Mouse (Mus musculus): Measurements from ENCODE around the gene Actb. TPM values are rescaled to one million over a fixed set of nuclear protein-coding genes. Genes with fewer than 3 reads are reported as not detected.

The Actb gene
- polyA plus RNA-seq, 1 experiment from 2014 or later, result 16,801 TPM

DNA sequence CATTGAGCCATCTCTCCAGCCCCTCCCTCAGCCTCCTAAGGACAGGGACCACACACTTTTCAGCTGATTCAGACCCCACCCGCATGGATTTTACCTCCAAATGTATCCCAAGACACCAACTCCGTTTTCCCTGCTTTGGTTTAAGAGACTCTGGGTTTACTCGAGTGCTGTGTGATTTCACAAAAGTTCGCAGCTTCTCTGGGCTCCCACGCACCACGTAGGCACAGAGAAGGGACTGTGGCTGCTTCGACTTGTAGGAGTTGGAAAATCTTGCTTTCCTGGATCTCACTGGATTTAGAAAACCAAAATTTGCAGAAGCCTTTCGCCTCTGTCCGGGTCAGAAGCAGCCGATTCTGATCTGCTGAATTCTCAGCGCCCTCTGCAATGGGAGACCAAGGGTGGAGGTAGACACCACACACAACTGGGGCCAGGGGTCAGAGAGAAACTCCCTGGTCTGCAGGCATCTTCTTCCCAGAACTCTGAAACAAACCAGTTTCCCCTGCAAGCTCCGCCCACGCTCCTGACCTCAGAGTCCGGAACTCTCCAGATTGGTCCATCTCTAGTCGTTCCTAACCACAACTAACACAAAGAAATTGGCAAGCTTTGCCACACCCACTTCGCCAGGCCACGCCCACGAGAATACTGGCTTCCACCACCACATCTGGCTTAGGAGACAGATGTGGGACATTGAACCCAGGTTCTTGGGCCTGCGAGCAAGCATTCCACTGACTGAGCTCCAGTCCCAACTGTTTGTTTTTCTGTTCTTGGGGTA is 31.6 kb upstream of the Actb start:
- H3K4me3 ChIP-seq (ENCODE audit: low read depth, low read length), result no peak overlapping the region
- WGBS, result 33% methylated on average over 19 of the region's 19 CpGs
- DNase-seq (peak; percentile 85), ATAC-seq (ENCODE audit: insufficient read depth) (peak; percentile 13; the same call in 1 of the 2 replicates)
- no peaks in the 10 kb centered on the region for H3K27me3 ChIP-seq (ENCODE audit: insufficient read depth, low read length)
- H3K4me1 ChIP-seq (ENCODE audit: insufficient read depth), result no peaks in the 10 kb centered on the region
- no peaks in the 10 kb centered on the region for H3K36me3 ChIP-seq (ENCODE audit: insufficient read depth)
- H3K9ac ChIP-seq, result no peak overlapping the region
- peak overlapping the region; percentile 18; the same call in 1 of the 2 replicates for H3K4me2 ChIP-seq
- H3K27ac ChIP-seq (ENCODE audit: low read depth), result no peak overlapping the region
- H3K9me3 ChIP-seq (ENCODE audit: low read depth, low read length), result no peaks in the 10 kb centered on the region
- TF ChIP-seq CTCF (IDR thresholded peaks at IDR 0.05; ENCODE audit: low read depth), result no peak

DNA sequence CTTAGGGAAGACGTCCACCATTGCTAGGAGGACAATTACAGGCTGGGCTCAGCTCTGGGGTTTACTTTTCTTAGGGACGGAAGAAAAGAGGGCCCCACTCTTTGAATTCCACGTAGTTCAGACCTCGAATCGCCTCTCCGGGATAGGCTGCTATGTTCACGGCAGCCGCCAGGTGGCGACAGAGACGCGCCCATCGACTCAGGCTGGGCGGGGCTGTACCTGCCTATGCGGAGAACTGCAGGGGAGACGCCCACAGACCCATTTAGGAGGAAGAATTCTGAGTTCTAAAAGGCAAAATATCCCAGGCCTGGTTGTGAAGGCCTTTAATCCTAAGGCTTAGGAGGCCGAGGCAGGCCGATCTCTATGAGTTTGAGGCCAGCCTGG is 29.8 kb upstream of the Actb start:
- Histone ChIP-seq H3K4me2 (peak overlapping the region; percentile 56), H3K27ac (ENCODE audit: low read depth) (0 out of 2 replicates have a peak overlapping the region, but pooled peaks have one; percentile 2), H3K27me3 (ENCODE audit: insufficient read depth, low read length) (no peaks in the 10 kb centered on the region), H3K4me1 (ENCODE audit: insufficient read depth) (no peaks in the 10 kb centered on the region), H3K4me3 (ENCODE audit: low read depth, low read length) (no peak overlapping the region; the same call in 1 of the 2 replicates), H3K9ac (peak overlapping the region; percentile 47), H3K9me3 (ENCODE audit: low read depth, low read length) (no peaks in the 10 kb centered on the region), H3K36me3 (ENCODE audit: insufficient read depth) (no peaks in the 10 kb centered on the region)
- WGBS, result 4% methylated on average over 17 of the region's 17 CpGs
- TF ChIP-seq CTCF (IDR thresholded peaks at IDR 0.05; ENCODE audit: low read depth), result peak; percentile 98
- DNase-seq (peak; percentile 89), ATAC-seq (ENCODE audit: insufficient read depth) (peak; percentile 44)

DNA sequence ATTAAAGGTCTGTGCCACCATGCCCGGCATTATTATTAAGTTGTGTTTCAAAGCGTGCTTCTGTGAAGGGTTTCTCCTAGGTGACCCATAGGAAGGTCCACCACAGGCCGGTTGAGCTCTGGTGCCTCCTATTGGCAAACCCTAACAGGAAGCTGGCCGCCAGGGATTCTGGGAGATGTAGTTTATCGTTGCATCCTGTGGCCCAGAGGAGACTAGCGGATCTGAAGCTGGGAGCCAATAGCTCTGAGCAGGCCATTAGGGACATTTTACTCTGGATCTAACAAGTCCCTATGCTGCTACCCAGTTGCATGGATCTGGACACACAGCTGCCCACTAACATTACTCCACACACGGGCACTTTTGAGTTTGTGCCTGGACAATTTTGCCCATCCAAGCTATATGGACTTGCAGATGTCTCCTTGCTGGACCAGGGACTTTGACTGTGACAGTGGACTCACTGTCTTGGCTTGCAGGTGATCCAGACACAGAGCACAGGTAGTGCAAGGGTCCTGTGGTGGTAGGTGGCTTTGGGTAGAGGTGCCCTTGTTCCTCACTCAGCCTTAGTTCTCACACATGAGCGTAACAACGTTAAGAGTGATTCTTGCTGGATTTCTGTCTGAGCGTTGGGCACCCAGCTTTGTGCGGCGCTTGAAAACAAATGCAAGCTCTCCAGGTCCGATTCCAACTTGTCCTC is 29.2 kb upstream of the Actb start:
- H3K4me3 ChIP-seq (ENCODE audit: low read depth, low read length), result no peak overlapping the region; the same call in 1 of the 2 replicates
- ATAC-seq (ENCODE audit: insufficient read depth) (peak; percentile 45), DNase-seq (peak; percentile 88)
- H3K27ac ChIP-seq (ENCODE audit: low read depth), result 0 out of 2 replicates have a peak overlapping the region, but pooled peaks have one; percentile 2
- peak overlapping the region; percentile 47 for H3K9ac ChIP-seq
- WGBS, result 21% methylated on average over 13 of the region's 13 CpGs
- H3K4me2 ChIP-seq, result peak overlapping the region; percentile 56
- H3K27me3 ChIP-seq (ENCODE audit: insufficient read depth, low read length), result no peaks in the 10 kb centered on the region
- no peaks in the 10 kb centered on the region for H3K9me3 ChIP-seq (ENCODE audit: low read depth, low read length)
- TF ChIP-seq CTCF (IDR thresholded peaks at IDR 0.05; ENCODE audit: low read depth), result peak; percentile 57
- no peaks in the 10 kb centered on the region for H3K4me1 ChIP-seq (ENCODE audit: insufficient read depth)
- no peaks in the 10 kb centered on the region for H3K36me3 ChIP-seq (ENCODE audit: insufficient read depth)

DNA sequence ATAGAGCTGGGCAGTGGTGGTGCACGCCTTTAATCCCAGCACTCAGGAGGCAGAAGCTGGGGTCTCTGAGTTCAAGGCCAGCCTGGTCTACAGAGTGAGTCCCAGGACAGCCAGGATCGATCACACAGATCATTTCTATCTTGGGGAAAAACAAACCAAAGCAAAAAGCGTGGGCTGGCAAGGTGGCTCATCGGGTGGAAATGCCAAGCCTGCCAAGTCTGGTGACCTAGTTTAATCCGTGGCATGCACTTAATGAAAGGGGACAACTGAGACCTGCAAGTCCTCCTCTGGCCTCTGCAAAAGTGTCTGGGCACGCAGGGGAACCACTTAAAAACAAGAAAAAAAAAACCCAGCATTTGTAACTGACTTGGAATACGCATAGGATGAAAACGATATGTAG is 26.2 kb upstream of the Actb start:
- 72% methylated on average over 8 of the region's 8 CpGs for WGBS
- TF ChIP-seq CTCF (IDR thresholded peaks at IDR 0.05; ENCODE audit: low read depth), result no peak
- Histone ChIP-seq H3K9me3 (ENCODE audit: low read depth, low read length) (no peaks in the 10 kb centered on the region), H3K4me1 (ENCODE audit: insufficient read depth) (no peaks in the 10 kb centered on the region; the same call in 1 of the 2 replicates), H3K36me3 (ENCODE audit: insufficient read depth) (no peaks in the 10 kb centered on the region), H3K27ac (ENCODE audit: low read depth) (no peak overlapping the region), H3K4me2 (no peak overlapping the region), H3K9ac (no peak overlapping the region), H3K4me3 (ENCODE audit: low read depth, low read length) (no peak overlapping the region), H3K27me3 (ENCODE audit: insufficient read depth, low read length) (no peaks in the 10 kb centered on the region)
- DNase-seq (no peak), ATAC-seq (ENCODE audit: insufficient read depth) (no peak)

DNA sequence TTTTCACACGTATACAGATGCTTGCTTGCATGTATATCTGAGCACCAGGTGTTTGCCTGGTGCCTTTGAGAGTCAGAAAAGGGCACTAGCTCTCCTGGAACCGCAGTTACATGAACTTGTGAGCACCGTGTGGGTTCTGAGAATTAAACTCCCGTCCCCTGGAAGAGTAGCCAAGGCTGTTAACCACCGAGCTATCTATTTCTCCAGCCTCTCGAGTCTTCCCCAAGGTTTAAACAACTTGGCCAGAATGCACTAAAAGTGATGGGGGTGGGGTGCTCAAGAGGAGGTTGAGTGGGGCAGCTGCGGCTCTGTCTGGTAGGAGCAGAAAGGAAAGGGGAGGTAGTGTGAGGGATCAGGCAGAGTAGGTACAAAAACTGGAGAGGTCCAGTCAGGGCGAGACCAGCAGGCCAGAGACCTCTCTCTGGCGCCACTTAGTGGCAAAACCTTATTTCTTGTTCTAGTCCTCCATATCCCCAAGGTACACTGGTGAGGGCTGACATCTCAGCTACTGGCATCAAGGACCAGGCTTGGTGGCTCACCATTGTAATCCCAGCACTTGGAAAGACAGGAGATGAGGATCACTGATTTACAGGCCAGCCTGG is 25.6 kb upstream of the Actb start:
- ATAC-seq (ENCODE audit: insufficient read depth) (peak; percentile 30; the same call in 1 of the 2 replicates), DNase-seq (peak; percentile 94)
- H3K4me2 ChIP-seq, result peak overlapping the region; percentile 30
- no peak overlapping the region for H3K9ac ChIP-seq
- no peaks in the 10 kb centered on the region for H3K36me3 ChIP-seq (ENCODE audit: insufficient read depth)
- no peak overlapping the region for H3K4me3 ChIP-seq (ENCODE audit: low read depth, low read length)
- H3K4me1 ChIP-seq (ENCODE audit: insufficient read depth), result peaks cover 3% of the 10 kb centered on the region; the same call in 1 of the 2 replicates
- 12% methylated on average over 9 of the region's 9 CpGs for WGBS
- H3K9me3 ChIP-seq (ENCODE audit: low read depth, low read length), result no peaks in the 10 kb centered on the region
- no peaks in the 10 kb centered on the region for H3K27me3 ChIP-seq (ENCODE audit: insufficient read depth, low read length)
- no peak overlapping the region for H3K27ac ChIP-seq (ENCODE audit: low read depth)
- peak; percentile 79 for TF ChIP-seq CTCF (IDR thresholded peaks at IDR 0.05; ENCODE audit: low read depth)

DNA sequence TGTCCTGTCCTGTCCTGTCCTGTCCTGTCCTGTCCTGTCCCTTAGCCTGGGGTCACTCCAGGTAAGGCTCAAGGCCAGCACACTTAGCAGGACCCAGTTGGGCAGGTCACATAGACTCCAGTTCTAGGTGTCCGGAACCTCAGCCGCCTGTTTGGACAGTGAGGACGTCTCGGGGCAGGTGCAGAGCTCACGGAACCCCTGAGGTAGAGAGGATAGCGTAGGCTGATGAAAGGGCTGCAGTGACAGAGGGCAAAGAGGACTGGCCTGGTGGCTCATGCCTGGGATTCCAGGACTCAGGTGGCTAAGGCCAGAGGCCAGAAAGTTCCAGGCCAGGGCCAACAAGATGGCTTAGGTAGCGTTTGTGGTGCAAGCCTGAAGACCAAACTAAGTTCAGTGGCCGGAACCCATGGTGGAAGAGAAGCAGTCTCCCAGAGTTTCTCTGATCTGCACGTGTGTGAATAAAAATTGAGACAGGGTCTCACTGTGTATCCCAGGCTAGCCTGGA is 24.7 kb upstream of the Actb start:
- no peak overlapping the region for H3K4me3 ChIP-seq (ENCODE audit: low read depth, low read length)
- DNase-seq, result no peak
- no peak overlapping the region for H3K4me2 ChIP-seq
- TF ChIP-seq CTCF (IDR thresholded peaks at IDR 0.05; ENCODE audit: low read depth), result no peak
- H3K27ac ChIP-seq (ENCODE audit: low read depth), result peak overlapping the region; percentile 30; the same call in 1 of the 2 replicates
- H3K4me1 ChIP-seq (ENCODE audit: insufficient read depth), result peaks cover 11% of the 10 kb centered on the region; the same call in 1 of the 2 replicates
- H3K36me3 ChIP-seq (ENCODE audit: insufficient read depth), result no peaks in the 10 kb centered on the region
- no peak for ATAC-seq (ENCODE audit: insufficient read depth)
- H3K27me3 ChIP-seq (ENCODE audit: insufficient read depth, low read length), result no peaks in the 10 kb centered on the region
- no peak overlapping the region for H3K9ac ChIP-seq
- WGBS, result 87% methylated on average over 9 of the region's 9 CpGs
- no peaks in the 10 kb centered on the region for H3K9me3 ChIP-seq (ENCODE audit: low read depth, low read length)
